Mouse (Mus musculus): ENCODE results near the gene Polr3e.
"Not testable (repeated sequence)": the region's sequence is repeated elsewhere in the genome, so short reads cannot be mapped to it uniquely, and the experiment has no call there.

The Polr3e gene

DNA sequence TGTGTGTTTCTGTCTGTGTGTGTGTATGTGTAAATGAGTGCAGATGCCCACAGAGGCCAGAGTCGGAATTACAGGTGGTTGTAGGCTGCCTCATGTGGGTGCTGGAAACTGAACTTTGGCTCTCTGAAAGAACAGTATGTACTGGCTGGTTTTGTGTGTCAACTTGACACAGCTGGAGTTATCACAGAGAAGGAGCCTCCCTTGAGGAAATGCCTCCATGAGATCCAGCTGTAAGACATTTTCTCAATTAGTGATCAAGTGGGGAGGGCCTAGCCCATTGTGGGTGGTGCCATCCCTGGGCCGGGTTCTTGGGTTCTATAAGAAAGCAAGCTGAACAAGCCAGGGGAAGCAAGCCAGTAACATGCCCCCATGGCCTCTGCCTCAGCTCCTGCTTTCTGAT is 54.9 kb downstream of the Polr3e start:
- in situ Hi-C loops (cut with MboI, MseI), result not testable (repeated sequence)

DNA sequence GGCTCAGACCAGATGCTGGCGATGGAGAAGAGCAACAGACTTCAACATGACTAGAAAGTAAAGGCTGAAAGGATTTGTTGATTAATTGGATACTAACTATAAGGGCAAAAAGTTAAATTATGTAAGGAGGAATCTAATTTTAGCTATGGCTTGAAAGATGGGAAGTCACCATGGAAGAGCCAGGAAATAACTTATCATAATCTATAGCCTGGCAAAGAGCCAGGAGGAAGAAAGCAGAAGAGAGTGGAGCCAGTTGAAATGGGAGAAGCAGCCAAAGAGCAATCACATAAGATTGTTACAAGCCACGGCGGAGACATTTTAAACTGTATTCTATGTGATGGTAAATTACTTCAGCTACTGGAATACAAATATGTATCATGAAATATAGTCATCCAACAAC is 56.5 kb downstream of the Polr3e start:
- in situ Hi-C loops (cut with MboI, MseI), result no loop called here

DNA sequence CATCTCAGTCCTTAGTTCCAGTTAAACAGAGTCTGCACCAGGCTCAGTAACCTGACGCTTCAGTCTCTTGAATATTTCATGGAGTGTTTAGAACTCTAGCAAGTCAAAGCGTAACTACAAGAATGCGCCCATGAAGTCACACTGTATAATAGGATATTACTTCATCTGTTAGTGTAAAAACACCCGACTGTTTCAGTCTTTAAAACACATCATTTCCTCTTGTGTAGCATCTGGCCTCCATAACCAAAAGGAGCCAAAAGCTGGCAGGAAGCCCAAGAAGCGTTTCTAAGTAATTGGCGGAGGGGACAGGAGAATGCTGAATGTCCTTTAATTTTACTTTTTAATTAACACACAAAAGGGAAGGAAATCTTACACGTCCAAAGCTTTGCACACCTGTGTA is 59.5 kb downstream of the Polr3e start:
- in situ Hi-C loops (cut with MboI, MseI), result no loop called here

DNA sequence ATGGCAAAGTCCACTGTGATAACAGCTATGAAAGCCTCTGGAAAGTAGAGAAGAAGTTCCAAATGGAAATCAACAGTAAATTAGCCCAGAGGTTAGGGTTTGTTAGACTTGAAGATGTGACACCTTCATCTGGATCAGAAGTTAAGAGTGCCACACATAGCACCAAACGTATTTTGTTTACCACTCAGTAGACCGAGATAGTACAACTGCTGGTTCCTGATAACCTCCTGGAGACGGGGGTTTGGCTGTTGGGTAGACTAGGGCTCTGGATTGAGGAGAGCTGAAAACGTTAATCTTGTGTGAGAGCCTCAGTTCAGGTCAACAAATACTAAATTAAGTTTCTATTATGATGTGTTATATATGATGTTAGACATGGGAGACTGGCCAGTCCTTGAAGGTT is 62.5 kb downstream of the Polr3e start:
- in situ Hi-C loops (cut with MboI, MseI), result no loop called here

DNA sequence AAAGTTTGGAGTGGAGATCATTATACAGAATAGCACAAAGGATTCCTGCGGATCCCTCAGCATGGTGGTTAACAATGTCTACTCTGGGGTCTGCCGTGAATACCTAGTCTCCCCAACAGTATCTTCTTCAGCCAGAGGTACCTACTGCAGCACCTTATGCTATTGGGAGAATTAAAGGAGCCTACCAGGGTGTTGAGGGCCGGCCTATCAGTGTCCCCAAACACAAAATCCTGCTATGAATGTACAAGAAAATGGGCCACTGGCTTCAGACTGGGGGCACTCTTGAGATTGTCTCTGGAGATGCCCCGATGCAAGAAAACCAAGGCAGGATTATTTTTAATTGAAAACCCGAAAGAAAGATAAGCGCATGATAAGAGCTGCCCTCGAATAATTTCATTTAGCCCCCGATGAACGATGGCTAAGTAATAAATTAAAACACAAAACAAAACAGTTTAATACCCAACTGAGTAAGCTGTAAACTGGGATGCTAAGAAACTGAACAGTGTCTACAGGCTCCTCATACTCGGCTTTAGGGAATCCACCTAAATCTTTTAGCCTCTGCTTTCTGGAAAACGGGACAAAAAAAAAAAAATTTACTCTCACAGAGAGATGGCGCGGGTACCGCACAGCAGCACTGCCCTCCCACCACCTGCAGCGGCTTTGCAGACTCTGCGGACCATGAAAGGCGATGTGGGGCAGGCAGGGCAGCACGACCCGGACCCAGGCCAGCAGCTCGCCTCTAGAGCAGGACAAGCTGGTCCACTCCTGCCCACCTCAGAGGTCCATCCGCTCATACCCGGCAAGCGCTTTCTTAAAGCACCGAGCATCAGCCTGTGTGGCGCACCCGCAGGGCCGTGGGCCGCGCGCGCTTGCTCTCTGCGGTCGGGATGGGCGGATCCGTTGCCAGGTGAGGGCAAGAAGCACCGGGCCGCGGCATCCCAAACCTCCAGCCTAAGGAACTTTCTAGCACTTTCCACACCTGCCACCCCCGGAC is 63.7 kb downstream of the Polr3e start:
- in situ Hi-C loops (cut with MboI, MseI), result no loop called here

DNA sequence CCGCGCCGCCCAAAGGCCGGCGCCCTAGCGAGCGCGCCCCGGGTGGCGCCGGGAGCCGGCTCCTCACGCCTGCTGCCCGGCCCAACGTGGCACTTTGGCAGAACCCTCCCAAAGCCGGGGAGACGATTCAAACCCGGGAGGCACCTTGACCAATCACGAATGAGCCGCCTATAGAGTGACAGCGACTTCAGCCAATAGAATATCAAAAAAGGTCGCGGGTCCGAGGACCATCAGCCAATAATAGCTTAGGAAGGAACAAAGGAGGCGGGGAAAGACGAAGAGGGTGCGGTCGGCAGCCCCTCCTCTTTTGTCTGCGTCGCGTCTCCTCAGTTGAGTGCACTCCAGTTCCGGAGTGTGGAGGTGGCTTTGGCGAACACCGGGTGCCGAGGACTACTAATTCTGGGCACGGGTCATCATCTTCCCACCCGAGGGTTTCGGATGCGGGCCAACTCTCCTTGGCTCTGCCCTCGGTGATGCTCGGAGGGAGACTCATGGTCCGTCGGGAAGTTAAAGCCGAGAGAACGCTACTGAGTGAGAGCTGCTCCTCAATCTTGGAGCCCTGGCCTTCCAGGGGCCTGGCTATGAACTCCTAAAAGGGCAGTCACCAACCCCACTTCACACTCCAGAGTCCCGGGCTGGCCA is 64.8 kb downstream of the Polr3e start, which contains the start of the genes Cdr2 and Mfsd13b:
Gene Cdr2 (minus strand): TSS at position 113 of the 642 bp plus-strand sequence.
Gene Mfsd13b (plus strand): TSS at position 310 of the 642 bp plus-strand sequence.
- in situ Hi-C loops (cut with MboI, MseI), result no loop called here

DNA sequence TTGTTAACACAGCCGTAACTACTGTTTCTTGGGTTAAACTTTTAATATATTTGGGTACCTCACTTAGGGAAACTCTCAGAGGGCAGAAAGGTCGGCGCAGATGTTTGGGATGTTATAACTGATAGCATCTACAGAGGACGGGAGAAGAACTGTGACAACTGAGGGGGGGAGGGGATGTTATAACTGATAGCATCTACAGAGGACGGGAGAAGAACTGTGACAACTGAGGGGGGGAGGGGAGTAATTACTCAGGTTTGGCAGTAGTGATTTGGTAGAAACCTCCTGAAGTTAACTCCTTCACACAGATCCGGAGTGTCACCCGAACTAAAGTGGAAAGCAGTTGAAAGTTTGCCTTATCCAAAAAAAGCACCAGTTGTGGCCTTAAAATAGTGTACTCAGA is 65.4 kb downstream of the Polr3e start:
- in situ Hi-C loops (cut with MboI, MseI), result no loop called here

DNA sequence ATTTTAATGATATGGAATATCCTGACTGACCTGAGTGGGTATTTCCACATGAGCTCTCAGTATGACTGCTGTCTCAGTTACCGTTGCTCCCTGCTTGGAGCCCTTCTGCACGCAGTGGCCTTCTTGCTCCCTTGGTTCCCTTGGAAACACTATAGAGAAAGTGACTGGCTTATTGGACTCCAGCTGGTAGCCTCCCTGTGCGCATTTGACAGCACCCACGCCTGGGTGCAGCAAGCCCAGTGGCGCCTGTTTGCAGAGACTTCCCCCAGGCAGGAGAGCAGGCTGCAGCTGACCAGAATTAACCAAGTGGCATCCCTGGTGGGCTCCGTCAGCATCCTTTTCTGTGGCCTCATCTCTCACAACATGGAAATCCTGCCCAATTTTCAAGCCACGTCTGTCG is 73.6 kb downstream of the Polr3e start:
- in situ Hi-C loops (cut with MboI, MseI), result no loop called here

Measured in T-helper 1 cell (primary cell).